Mouse (Mus musculus): ENCODE results near the gene Stap2.

GRCm38 (mm10) chr17:55954229-55954628, 51.2 kb downstream of the Stap2 start:
- TF ChIP-seq CTCF (IDR thresholded peaks at IDR 0.05; ENCODE audit: borderline replicate concordance, control insufficient read depth, extremely low read depth, insufficient read depth, low read length, poor library complexity) (no peak), POLR2A (IDR thresholded peaks at IDR 0.05; ENCODE audit: control insufficient read depth, extremely low read depth, insufficient read depth, low read length, poor library complexity) (no peak)
